Mouse (Mus musculus): ENCODE data around the gene Ripk3. TPM values are rescaled to one million over a fixed set of nuclear protein-coding genes. Genes with fewer than 3 reads are reported as not detected.

Gene Ripk3
- 53.5 TPM for polyA plus RNA-seq (2015; fragmentation: Illumina TruSeq; extraction: RNeasy Lipid Tissue Mini Kit (QIAGEN cat#74804); ENCODE audit: insufficient read depth, low replicate concordance)

GRCm38 (mm10) chr14:55788256-55789050 is at the start of gene Ripk3:
Gene Ripk3 (minus strand): TSS chr14:55788865.

GRCm38 (mm10) chr14:55822991-55823762 is 34.5 kb upstream of the Ripk3 start, which contains the start of gene Nfatc4:
Gene Nfatc4 (plus strand): TSS chr14:55823144.

GRCm38 (mm10) chr14:55783958-55784235 is 4.8 kb downstream of the Ripk3 start, which contains the start of gene Adcy4:
Gene Adcy4 (minus strand): TSS chr14:55784095.

GRCm38 (mm10) chr14:55765696-55766095 is 23.0 kb downstream of the Ripk3 start, which contains the start of gene Ltb4r1:
Gene Ltb4r1 (plus strand): TSS chr14:55765962.

GRCm38 (mm10) chr14:55761163-55761562 is 27.5 kb downstream of the Ripk3 start, which contains the start of gene Ltb4r2:
Gene Ltb4r2 (plus strand): TSS chr14:55761428.

DNA sequence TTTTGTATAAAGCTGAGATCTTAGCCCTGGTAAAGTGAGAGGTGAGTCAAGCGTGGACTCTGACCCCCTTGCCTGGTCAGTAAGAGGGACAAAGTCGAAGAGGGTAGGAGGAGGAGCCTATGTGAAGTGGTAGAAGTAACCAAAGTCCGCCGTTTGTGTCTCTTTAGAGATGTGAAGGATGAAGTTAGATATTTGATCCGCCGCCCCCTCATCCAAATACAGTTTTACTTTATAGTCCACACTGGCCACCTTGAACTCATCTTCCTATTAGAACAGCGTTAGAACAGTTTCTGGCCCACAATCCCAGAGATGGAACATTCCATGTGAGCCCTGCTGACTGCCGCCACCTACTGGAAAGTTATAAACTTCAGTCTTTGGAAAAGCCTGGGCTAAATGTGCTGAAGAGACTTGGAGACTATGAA is 30.3 kb downstream of the Ripk3 start, which contains the start of gene Cideb:
Gene Cideb, minus strand, starts transcription at position 96 of the 422 bp plus-strand sequence.

DNA sequence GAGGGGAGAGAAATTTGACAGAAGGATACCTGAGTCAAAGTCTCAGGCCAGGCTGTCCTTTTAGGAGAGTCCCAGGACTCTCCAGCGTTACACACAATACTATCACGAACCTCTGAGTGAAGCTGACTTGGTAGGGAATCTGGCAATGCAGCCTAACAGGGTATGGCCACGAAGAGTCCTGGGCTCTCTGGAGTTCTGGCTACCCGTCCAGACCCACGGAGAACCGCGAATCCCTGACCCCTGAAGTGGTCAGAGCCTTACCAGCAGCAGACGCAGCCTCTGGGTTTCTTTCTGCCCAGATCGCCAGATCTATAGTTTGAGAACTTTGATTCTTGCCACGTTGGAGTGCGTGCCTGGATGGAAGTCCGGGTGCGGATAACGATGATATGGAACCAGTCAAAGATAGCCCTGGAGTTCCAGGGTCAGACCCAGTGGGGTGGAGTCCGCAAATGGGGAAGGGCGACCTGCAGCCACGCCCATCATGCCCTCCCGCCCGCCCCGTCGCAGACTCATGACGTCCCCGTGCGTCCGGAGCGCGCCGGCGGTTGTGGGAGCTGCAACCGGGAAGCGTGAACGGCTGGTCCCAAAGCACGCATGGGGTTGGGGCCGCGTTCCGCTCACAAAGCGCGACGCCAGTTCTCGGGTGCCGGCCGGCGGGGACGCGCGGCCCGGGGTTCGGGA is 43.3 kb downstream of the Ripk3 start, which contains the start of the genes Dhrs1 and Nop9:
Gene Dhrs1, minus strand, starts transcription at position 511 of the 681 bp plus-strand sequence.
Gene Nop9, plus strand, starts transcription at position 514 of the 681 bp plus-strand sequence.

Other genes starting within 250 kb of the Ripk3 start
- gene Pck2, start 248.6 kb downstream of the Ripk3 start, polyA plus RNA-seq (2015; fragmentation: Illumina TruSeq; extraction: RNeasy Lipid Tissue Mini Kit (QIAGEN cat#74804); ENCODE audit: insufficient read depth, low replicate concordance): 23.0 TPM
- gene Dcaf11, start 228.9 kb downstream of the Ripk3 start, polyA plus RNA-seq (2015; fragmentation: Illumina TruSeq; extraction: RNeasy Lipid Tissue Mini Kit (QIAGEN cat#74804); ENCODE audit: insufficient read depth, low replicate concordance): 64.7 TPM
- not detected for gene A730061H03Rik, start 228.5 kb downstream of the Ripk3 start, polyA plus RNA-seq (2015; fragmentation: Illumina TruSeq; extraction: RNeasy Lipid Tissue Mini Kit (QIAGEN cat#74804); ENCODE audit: insufficient read depth, low replicate concordance)
- gene Fitm1, start 213.2 kb downstream of the Ripk3 start, polyA plus RNA-seq (2015; fragmentation: Illumina TruSeq; extraction: RNeasy Lipid Tissue Mini Kit (QIAGEN cat#74804); ENCODE audit: insufficient read depth, low replicate concordance): not detected
- 474 TPM for gene Psme1, start 210.7 kb downstream of the Ripk3 start, polyA plus RNA-seq (2015; fragmentation: Illumina TruSeq; extraction: RNeasy Lipid Tissue Mini Kit (QIAGEN cat#74804); ENCODE audit: insufficient read depth, low replicate concordance)
- gene Emc9, start 203.6 kb downstream of the Ripk3 start, polyA plus RNA-seq (2015; fragmentation: Illumina TruSeq; extraction: RNeasy Lipid Tissue Mini Kit (QIAGEN cat#74804); ENCODE audit: insufficient read depth, low replicate concordance): 11.9 TPM
- gene Psme2, start 197.8 kb downstream of the Ripk3 start, polyA plus RNA-seq (2015; fragmentation: Illumina TruSeq; extraction: RNeasy Lipid Tissue Mini Kit (QIAGEN cat#74804); ENCODE audit: insufficient read depth, low replicate concordance): 451 TPM
- 67.4 TPM for gene Rnf31, start 197.2 kb downstream of the Ripk3 start, polyA plus RNA-seq (2015; fragmentation: Illumina TruSeq; extraction: RNeasy Lipid Tissue Mini Kit (QIAGEN cat#74804); ENCODE audit: insufficient read depth, low replicate concordance)
- 106 TPM for gene Irf9, start 185.3 kb downstream of the Ripk3 start, polyA plus RNA-seq (2015; fragmentation: Illumina TruSeq; extraction: RNeasy Lipid Tissue Mini Kit (QIAGEN cat#74804); ENCODE audit: insufficient read depth, low replicate concordance)
- 2.6 TPM for gene Rec8, start 170.8 kb downstream of the Ripk3 start, polyA plus RNA-seq (2015; fragmentation: Illumina TruSeq; extraction: RNeasy Lipid Tissue Mini Kit (QIAGEN cat#74804); ENCODE audit: insufficient read depth, low replicate concordance)
- 21.3 TPM for gene Ipo4, start 152.9 kb downstream of the Ripk3 start, polyA plus RNA-seq (2015; fragmentation: Illumina TruSeq; extraction: RNeasy Lipid Tissue Mini Kit (QIAGEN cat#74804); ENCODE audit: insufficient read depth, low replicate concordance)
- gene Gm49378, start 151.0 kb downstream of the Ripk3 start, polyA plus RNA-seq (2015; fragmentation: Illumina TruSeq; extraction: RNeasy Lipid Tissue Mini Kit (QIAGEN cat#74804); ENCODE audit: insufficient read depth, low replicate concordance): 1.5 TPM
- 57.7 TPM for gene Tm9sf1, start 145.1 kb downstream of the Ripk3 start, polyA plus RNA-seq (2015; fragmentation: Illumina TruSeq; extraction: RNeasy Lipid Tissue Mini Kit (QIAGEN cat#74804); ENCODE audit: insufficient read depth, low replicate concordance)
- 1.7 TPM for gene Tssk4, start 138.7 kb downstream of the Ripk3 start, polyA plus RNA-seq (2015; fragmentation: Illumina TruSeq; extraction: RNeasy Lipid Tissue Mini Kit (QIAGEN cat#74804); ENCODE audit: insufficient read depth, low replicate concordance)
- 71.8 TPM for gene Mdp1, start 128.4 kb downstream of the Ripk3 start, polyA plus RNA-seq (2015; fragmentation: Illumina TruSeq; extraction: RNeasy Lipid Tissue Mini Kit (QIAGEN cat#74804); ENCODE audit: insufficient read depth, low replicate concordance)
- 54.9 TPM for gene Gmpr2, start 116.9 kb downstream of the Ripk3 start, polyA plus RNA-seq (2015; fragmentation: Illumina TruSeq; extraction: RNeasy Lipid Tissue Mini Kit (QIAGEN cat#74804); ENCODE audit: insufficient read depth, low replicate concordance)
- 226 TPM for gene Nedd8, start 116.7 kb downstream of the Ripk3 start, polyA plus RNA-seq (2015; fragmentation: Illumina TruSeq; extraction: RNeasy Lipid Tissue Mini Kit (QIAGEN cat#74804); ENCODE audit: insufficient read depth, low replicate concordance)
- gene Tinf2, start 107.0 kb downstream of the Ripk3 start, polyA plus RNA-seq (2015; fragmentation: Illumina TruSeq; extraction: RNeasy Lipid Tissue Mini Kit (QIAGEN cat#74804); ENCODE audit: insufficient read depth, low replicate concordance): 54.5 TPM
- gene Tgm1, start 74.9 kb downstream of the Ripk3 start, polyA plus RNA-seq (2015; fragmentation: Illumina TruSeq; extraction: RNeasy Lipid Tissue Mini Kit (QIAGEN cat#74804); ENCODE audit: insufficient read depth, low replicate concordance): 15.3 TPM
- 19.2 TPM for gene Rabggta, start 66.6 kb downstream of the Ripk3 start, polyA plus RNA-seq (2015; fragmentation: Illumina TruSeq; extraction: RNeasy Lipid Tissue Mini Kit (QIAGEN cat#74804); ENCODE audit: insufficient read depth, low replicate concordance)
- gene Dhrs1, start 43.2 kb downstream of the Ripk3 start, polyA plus RNA-seq (2015; fragmentation: Illumina TruSeq; extraction: RNeasy Lipid Tissue Mini Kit (QIAGEN cat#74804); ENCODE audit: insufficient read depth, low replicate concordance): 90.3 TPM
- gene Nop9, start 43.2 kb downstream of the Ripk3 start, polyA plus RNA-seq (2015; fragmentation: Illumina TruSeq; extraction: RNeasy Lipid Tissue Mini Kit (QIAGEN cat#74804); ENCODE audit: insufficient read depth, low replicate concordance): 22.0 TPM
- gene Cideb, start 30.4 kb downstream of the Ripk3 start, polyA plus RNA-seq (2015; fragmentation: Illumina TruSeq; extraction: RNeasy Lipid Tissue Mini Kit (QIAGEN cat#74804); ENCODE audit: insufficient read depth, low replicate concordance): not detected
- 0.28 TPM for gene Ltb4r2, start 27.4 kb downstream of the Ripk3 start, polyA plus RNA-seq (2015; fragmentation: Illumina TruSeq; extraction: RNeasy Lipid Tissue Mini Kit (QIAGEN cat#74804); ENCODE audit: insufficient read depth, low replicate concordance)
- gene Ltb4r1, start 22.9 kb downstream of the Ripk3 start, polyA plus RNA-seq (2015; fragmentation: Illumina TruSeq; extraction: RNeasy Lipid Tissue Mini Kit (QIAGEN cat#74804); ENCODE audit: insufficient read depth, low replicate concordance): 1.8 TPM
- 3.7 TPM for gene Adcy4, start 4.8 kb downstream of the Ripk3 start, polyA plus RNA-seq (2015; fragmentation: Illumina TruSeq; extraction: RNeasy Lipid Tissue Mini Kit (QIAGEN cat#74804); ENCODE audit: insufficient read depth, low replicate concordance)
- 3.8 TPM for gene Nfatc4, start 34.3 kb upstream of the Ripk3 start, polyA plus RNA-seq (2015; fragmentation: Illumina TruSeq; extraction: RNeasy Lipid Tissue Mini Kit (QIAGEN cat#74804); ENCODE audit: insufficient read depth, low replicate concordance)
- 2.3 TPM for gene Nynrin, start 65.1 kb upstream of the Ripk3 start, polyA plus RNA-seq (2015; fragmentation: Illumina TruSeq; extraction: RNeasy Lipid Tissue Mini Kit (QIAGEN cat#74804); ENCODE audit: insufficient read depth, low replicate concordance)
- gene Cbln3, start 95.5 kb upstream of the Ripk3 start, polyA plus RNA-seq (2015; fragmentation: Illumina TruSeq; extraction: RNeasy Lipid Tissue Mini Kit (QIAGEN cat#74804); ENCODE audit: insufficient read depth, low replicate concordance): 0.12 TPM
- gene Khnyn, start 96.1 kb upstream of the Ripk3 start, polyA plus RNA-seq (2015; fragmentation: Illumina TruSeq; extraction: RNeasy Lipid Tissue Mini Kit (QIAGEN cat#74804); ENCODE audit: insufficient read depth, low replicate concordance): 59.4 TPM
- gene Sdr39u1, start 111.4 kb upstream of the Ripk3 start, polyA plus RNA-seq (2015; fragmentation: Illumina TruSeq; extraction: RNeasy Lipid Tissue Mini Kit (QIAGEN cat#74804); ENCODE audit: insufficient read depth, low replicate concordance): 28.8 TPM
- gene Cma1, start 155.8 kb upstream of the Ripk3 start, polyA plus RNA-seq (2015; fragmentation: Illumina TruSeq; extraction: RNeasy Lipid Tissue Mini Kit (QIAGEN cat#74804); ENCODE audit: insufficient read depth, low replicate concordance): 4.4 TPM
- gene Cma2, start 162.1 kb upstream of the Ripk3 start, polyA plus RNA-seq (2015; fragmentation: Illumina TruSeq; extraction: RNeasy Lipid Tissue Mini Kit (QIAGEN cat#74804); ENCODE audit: insufficient read depth, low replicate concordance): not detected
- not detected for gene Mcpt1, start 229.1 kb upstream of the Ripk3 start, polyA plus RNA-seq (2015; fragmentation: Illumina TruSeq; extraction: RNeasy Lipid Tissue Mini Kit (QIAGEN cat#74804); ENCODE audit: insufficient read depth, low replicate concordance)
- gene Mcpt9, start 241.6 kb upstream of the Ripk3 start, polyA plus RNA-seq (2015; fragmentation: Illumina TruSeq; extraction: RNeasy Lipid Tissue Mini Kit (QIAGEN cat#74804); ENCODE audit: insufficient read depth, low replicate concordance): not detected